Mouse (Mus musculus) heart, postnatal 0 days (tissue): ENCODE results near the gene Psmd11.

Source experiments
- CTCF ChIP-seq: IDR thresholded peaks from 2 replicates; pipeline ENCODE4 v1.5.1; 2016; ENCODE audit warnings: antibody characterized with exemption, control low read depth, low read depth
- EP300 ChIP-seq: IDR thresholded peaks from 2 replicates; pipeline ENCODE4 v1.6.1; 2016; ENCODE audit warnings: antibody characterized with exemption, low read depth

- TF ChIP-seq CTCF (no peak), EP300 (no peak)
These were observed 51.0 kb downstream of the Psmd11 start for GRCm38 (mm10) chr11:80479425-80479824.
